Mouse (Mus musculus) limb, embryonic 15.5 days (tissue): Measurements from ENCODE around the gene Thap3. TPM values are rescaled to one million over a fixed set of nuclear protein-coding genes. Genes with fewer than 3 reads are reported as not detected.

ENCODE experiments used
- ATAC-seq: fragments of 200-750 bp; cut with Nextera tagmentation; 2 replicates; pipeline ENCODE4 v1.8.0; 2017; ENCODE audit warnings: low read depth, moderate TSS enrichment; ENCODE audit not compliant: insufficient number of reproducible peaks, low FRiP score, low TSS enrichment
- H3K27ac ChIP-seq: fragments of 300-500 bp; sonication (generic); 2 replicates; pipeline ENCODE4 v1.5.1; 2015; ENCODE audit warnings: moderate library complexity, mild to moderate bottlenecking, inconsistent platforms
- H3K27me3 ChIP-seq: fragments of 300-500 bp; sonication (generic); 2 replicates; pipeline ENCODE4 v1.6.1; 2015; ENCODE audit warnings: inconsistent platforms
- H3K36me3 ChIP-seq: fragments of 300-500 bp; sonication (generic); 2 replicates; pipeline ENCODE4 v1.6.1; 2015; ENCODE audit warnings: inconsistent platforms
- H3K4me1 ChIP-seq: fragments of 300-500 bp; sonication (generic); 2 replicates; pipeline ENCODE4 v1.6.1; 2015; ENCODE audit warnings: inconsistent platforms
- H3K4me2 ChIP-seq: fragments of 300-500 bp; sonication (generic); 2 replicates; pipeline ENCODE4 v1.6.1; 2015; ENCODE audit warnings: mild to moderate bottlenecking, inconsistent platforms
- H3K4me3 ChIP-seq: fragments of 300-500 bp; sonication (generic); 2 replicates; pipeline ENCODE4 v1.5.1; 2015; ENCODE audit warnings: mild to moderate bottlenecking, inconsistent platforms
- H3K9ac ChIP-seq: fragments of 300-500 bp; sonication (generic); 2 replicates; pipeline ENCODE4 v1.6.1; 2015; ENCODE audit warnings: inconsistent platforms
- H3K9me3 ChIP-seq: fragments of 300-500 bp; sonication (generic); 2 replicates; pipeline ENCODE4 v1.6.1; 2016; ENCODE audit warnings: inconsistent platforms
- WGBS: fragments of 180-500 bp; shearing (Covaris S2); methylation state at CpG from one replicate; pipeline ENCODE4 v1.1.7; 2015; 5-methylcytosine and 5-hydroxymethylcytosine counted together
- polyA plus RNA-seq: library from polyadenylated mRNA; unstranded; fragments of >200 nt; fragmentation: Nextera tagmentation; extraction: Ambion mirVana; gene quantifications from 2 replicates; pipeline ENCODE4 v1.2.1, GENCODE M21; 2015

Thap3 gene
- polyA plus RNA-seq, 1 experiment from 2014 or later = 45.6 TPM

- Histone ChIP-seq H3K4me1 (peaks cover 24% of the 10 kb centered on the region), H3K9ac (no peak overlapping the region), H3K9me3 (no peaks in the 10 kb centered on the region), H3K4me2 (no peak overlapping the region), H3K4me3 (no peak overlapping the region), H3K36me3 (peaks cover 81% of the 10 kb centered on the region), H3K27me3 (no peaks in the 10 kb centered on the region), H3K27ac (no peak overlapping the region)
- ATAC-seq = no peak
- 84% methylated on average over 12 of the region's 12 CpGs for WGBS
These were observed 32.8 kb upstream of the Thap3 start for GRCm38 (mm10) chr4:152021568-152022097.

GRCm38 (mm10) chr4:152020024-152020423, 31.2 kb upstream of the Thap3 start:
- H3K9ac ChIP-seq = no peak overlapping the region
- no peaks in the 10 kb centered on the region for H3K27me3 ChIP-seq
- peaks cover 10% of the 10 kb centered on the region for H3K4me1 ChIP-seq
- no peak overlapping the region for H3K4me3 ChIP-seq
- no peak overlapping the region for H3K4me2 ChIP-seq
- ATAC-seq = no peak
- H3K27ac ChIP-seq = no peak overlapping the region
- H3K36me3 ChIP-seq = peaks cover 95% of the 10 kb centered on the region
- WGBS = 89% methylated on average over 21 of the region's 21 CpGs
- H3K9me3 ChIP-seq = no peaks in the 10 kb centered on the region

GRCm38 (mm10) chr4:152019073-152019472, 30.3 kb upstream of the Thap3 start:
- H3K9ac ChIP-seq = no peak overlapping the region
- H3K4me3 ChIP-seq = no peak overlapping the region
- WGBS = 77% methylated on average over 6 of the region's 6 CpGs
- no peak overlapping the region for H3K4me2 ChIP-seq
- peaks cover 95% of the 10 kb centered on the region for H3K36me3 ChIP-seq
- no peaks in the 10 kb centered on the region for H3K27me3 ChIP-seq
- no peak for ATAC-seq
- H3K27ac ChIP-seq = no peak overlapping the region
- H3K9me3 ChIP-seq = no peaks in the 10 kb centered on the region
- 0 out of 2 replicates have a peak, but pooled peaks cover 3% of the 10 kb centered on the region for H3K4me1 ChIP-seq

GRCm38 (mm10) chr4:152013036-152013813, 24.4 kb upstream of the Thap3 start:
- peaks cover 58% of the 10 kb centered on the region for H3K36me3 ChIP-seq
- ATAC-seq = no peak
- no peak overlapping the region for H3K9ac ChIP-seq
- H3K4me2 ChIP-seq = no peak overlapping the region
- no peak overlapping the region for H3K27ac ChIP-seq
- H3K9me3 ChIP-seq = no peaks in the 10 kb centered on the region
- peaks cover 37% of the 10 kb centered on the region for H3K4me1 ChIP-seq
- no peak overlapping the region for H3K4me3 ChIP-seq
- H3K27me3 ChIP-seq = no peaks in the 10 kb centered on the region
- WGBS = 82% methylated on average over 12 of the region's 12 CpGs

GRCm38 (mm10) chr4:152012109-152012508, 23.3 kb upstream of the Thap3 start:
- peaks cover 48% of the 10 kb centered on the region for H3K4me1 ChIP-seq
- H3K4me3 ChIP-seq = no peak overlapping the region
- no peaks in the 10 kb centered on the region for H3K27me3 ChIP-seq
- no peaks in the 10 kb centered on the region for H3K9me3 ChIP-seq
- 90% methylated on average over 16 of the region's 16 CpGs for WGBS
- peaks cover 48% of the 10 kb centered on the region for H3K36me3 ChIP-seq
- no peak overlapping the region for H3K9ac ChIP-seq
- H3K4me2 ChIP-seq = no peak overlapping the region
- no peak overlapping the region for H3K27ac ChIP-seq
- ATAC-seq = no peak

- 71% methylated on average over 8 of the region's 8 CpGs for WGBS
- H3K36me3 ChIP-seq = peaks cover 42% of the 10 kb centered on the region
- H3K9ac ChIP-seq = peak overlapping the region; percentile 4; the same call in 1 of the 2 replicates
- H3K4me3 ChIP-seq = peak overlapping the region; percentile 92
- H3K4me1 ChIP-seq = peaks cover 50% of the 10 kb centered on the region
- peak overlapping the region; percentile 100 for H3K4me2 ChIP-seq
- no peaks in the 10 kb centered on the region for H3K27me3 ChIP-seq
- H3K9me3 ChIP-seq = no peaks in the 10 kb centered on the region
- H3K27ac ChIP-seq = no peak overlapping the region
- no peak for ATAC-seq
These were observed 22.5 kb upstream of the Thap3 start for GRCm38 (mm10) chr4:152011171-152011760.

GRCm38 (mm10) chr4:152010707-152011134, 21.9 kb upstream of the Thap3 start:
- Histone ChIP-seq H3K36me3 (peaks cover 37% of the 10 kb centered on the region), H3K4me3 (peak overlapping the region; percentile 92), H3K27me3 (no peaks in the 10 kb centered on the region), H3K4me2 (peak overlapping the region; percentile 100), H3K27ac (peak overlapping the region; percentile 95), H3K4me1 (peaks cover 50% of the 10 kb centered on the region), H3K9ac (peak overlapping the region; percentile 65; the same call in 1 of the 2 replicates), H3K9me3 (no peaks in the 10 kb centered on the region)
- 18% methylated on average over 13 of the region's 13 CpGs for WGBS
- no peak for ATAC-seq

GRCm38 (mm10) chr4:152010091-152010706, 21.4 kb upstream of the Thap3 start:
- 0 out of 2 replicates have a peak, but pooled peaks have one; percentile 7 for ATAC-seq
- Histone ChIP-seq H3K4me1 (peaks cover 50% of the 10 kb centered on the region), H3K27ac (peak overlapping the region; percentile 95)

GRCm38 (mm10) chr4:152009076-152010051, 20.6 kb upstream of the Thap3 start:
- Histone ChIP-seq H3K4me1 (peaks cover 50% of the 10 kb centered on the region), H3K9ac (peak overlapping the region; percentile 65), H3K36me3 (peaks cover 23% of the 10 kb centered on the region), H3K27me3 (no peaks in the 10 kb centered on the region), H3K27ac (peak overlapping the region; percentile 95), H3K4me3 (peak overlapping the region; percentile 92), H3K4me2 (peak overlapping the region; percentile 100), H3K9me3 (no peaks in the 10 kb centered on the region)
- ATAC-seq = peak; percentile 68
- WGBS = under 1% methylated on average over 112 of the region's 115 CpGs

More at GRCm38 (mm10) chr4:152010091-152010706, 21.4 kb upstream of the Thap3 start:
- H3K9me3 ChIP-seq = no peaks in the 10 kb centered on the region
- peak overlapping the region; percentile 100 for H3K4me2 ChIP-seq
- peak overlapping the region; percentile 92 for H3K4me3 ChIP-seq
- peak overlapping the region; percentile 65; the same call in 1 of the 2 replicates for H3K9ac ChIP-seq
- WGBS = 1% methylated on average over 10 of the region's 10 CpGs
- no peaks in the 10 kb centered on the region for H3K27me3 ChIP-seq
- H3K36me3 ChIP-seq = peaks cover 31% of the 10 kb centered on the region

GRCm38 (mm10) chr4:152008622-152009075, 19.9 kb upstream of the Thap3 start, which contains the start of gene Klhl21:
Klhl21 (plus strand) TSS chr4:152008803.
- H3K36me3 ChIP-seq = peaks cover 16% of the 10 kb centered on the region
- peak; percentile 89 for ATAC-seq

GRCm38 (mm10) chr4:152008148-152008500, 19.3 kb upstream of the Thap3 start:
- Histone ChIP-seq H3K9me3 (no peaks in the 10 kb centered on the region), H3K4me1 (peaks cover 50% of the 10 kb centered on the region), H3K27me3 (no peaks in the 10 kb centered on the region), H3K27ac (peak overlapping the region; percentile 95), H3K4me2 (peak overlapping the region; percentile 100), H3K36me3 (peaks cover 11% of the 10 kb centered on the region), H3K4me3 (peak overlapping the region; percentile 92), H3K9ac (peak overlapping the region; percentile 32; the same call in 1 of the 2 replicates)
- WGBS = under 1% methylated on average over 14 of the region's 14 CpGs
- no peak for ATAC-seq

More at GRCm38 (mm10) chr4:152008622-152009075, 19.9 kb upstream of the Thap3 start, which contains the start of gene Klhl21:
- Histone ChIP-seq H3K27me3 (no peaks in the 10 kb centered on the region), H3K4me3 (peak within 1 kb of the TSS; percentile 92), H3K4me2 (peak within 1 kb of the TSS; percentile 100), H3K9me3 (no peaks in the 10 kb centered on the region), H3K27ac (peak within 1 kb of the TSS; percentile 95), H3K4me1 (peaks cover 50% of the 10 kb centered on the region), H3K9ac (peak within 1 kb of the TSS; percentile 65)
- WGBS = under 1% methylated on average over 45 of the region's 45 CpGs
